Mouse (Mus musculus) hindlimb bud, embryonic 11.5 days (tissue): ENCODE measurements around the gene Cacna1a.
"Not testable (repeated sequence)": the region's sequence is repeated elsewhere in the genome, so short reads cannot be mapped to it uniquely, and the experiment has no call there.

Experiments
- DNase-seq: peaks from one replicate; pipeline ENCODE4 v3.0.0-alpha.2; 2012; ENCODE audit warnings: low read depth, low spot score; ENCODE audit errors: extremely low spot score

Cacna1a gene

GRCm38 (mm10) chr8:84471271-84471995 lies 83.2 kb downstream of the Cacna1a start:
- peak; percentile 54 for DNase-seq

GRCm38 (mm10) chr8:84474456-84474855 lies 86.2 kb downstream of the Cacna1a start:
- no peak for DNase-seq

- no peak for DNase-seq
Observed at GRCm38 (mm10) chr8:84477341-84477740, 89.1 kb downstream of the Cacna1a start.

- DNase-seq, result no peak
Observed at GRCm38 (mm10) chr8:84483004-84483403, 94.8 kb downstream of the Cacna1a start.

GRCm38 (mm10) chr8:84485366-84485765 lies 97.1 kb downstream of the Cacna1a start:
- no peak for DNase-seq

GRCm38 (mm10) chr8:84485864-84486263 lies 97.6 kb downstream of the Cacna1a start:
- no peak for DNase-seq

- no peak for DNase-seq
Observed at GRCm38 (mm10) chr8:84489223-84489622, 101.0 kb downstream of the Cacna1a start.

GRCm38 (mm10) chr8:84494541-84495084 lies 106.4 kb downstream of the Cacna1a start:
- no peak for DNase-seq

GRCm38 (mm10) chr8:84501181-84501580 lies 112.9 kb downstream of the Cacna1a start:
- no peak for DNase-seq

- no peak for DNase-seq
Observed at GRCm38 (mm10) chr8:84501671-84502308, 113.5 kb downstream of the Cacna1a start.

- DNase-seq, result no peak
Observed at GRCm38 (mm10) chr8:84502638-84503037, 114.4 kb downstream of the Cacna1a start.

- no peak for DNase-seq
Observed at GRCm38 (mm10) chr8:84507220-84507619, 119.0 kb downstream of the Cacna1a start.

GRCm38 (mm10) chr8:84509764-84510163 lies 121.5 kb downstream of the Cacna1a start:
- not testable (repeated sequence) for DNase-seq

GRCm38 (mm10) chr8:84511621-84512020 lies 123.4 kb downstream of the Cacna1a start:
- DNase-seq, result no peak

- no peak for DNase-seq
Observed at GRCm38 (mm10) chr8:84513765-84514164, 125.5 kb downstream of the Cacna1a start.

GRCm38 (mm10) chr8:84518180-84518579 lies 129.9 kb downstream of the Cacna1a start:
- no peak for DNase-seq

GRCm38 (mm10) chr8:84518720-84519119 lies 130.5 kb downstream of the Cacna1a start:
- no peak for DNase-seq

GRCm38 (mm10) chr8:84519767-84520626 lies 131.8 kb downstream of the Cacna1a start:
- DNase-seq, result no peak

GRCm38 (mm10) chr8:84520999-84521398 lies 132.8 kb downstream of the Cacna1a start:
- no peak for DNase-seq

GRCm38 (mm10) chr8:84528036-84528435 lies 139.8 kb downstream of the Cacna1a start:
- no peak for DNase-seq

- no peak for DNase-seq
Observed at GRCm38 (mm10) chr8:84529548-84529947, 141.3 kb downstream of the Cacna1a start.
